9 mouse cellular contexts compared by ENCODE assay signal in the genomic region with DNA sequence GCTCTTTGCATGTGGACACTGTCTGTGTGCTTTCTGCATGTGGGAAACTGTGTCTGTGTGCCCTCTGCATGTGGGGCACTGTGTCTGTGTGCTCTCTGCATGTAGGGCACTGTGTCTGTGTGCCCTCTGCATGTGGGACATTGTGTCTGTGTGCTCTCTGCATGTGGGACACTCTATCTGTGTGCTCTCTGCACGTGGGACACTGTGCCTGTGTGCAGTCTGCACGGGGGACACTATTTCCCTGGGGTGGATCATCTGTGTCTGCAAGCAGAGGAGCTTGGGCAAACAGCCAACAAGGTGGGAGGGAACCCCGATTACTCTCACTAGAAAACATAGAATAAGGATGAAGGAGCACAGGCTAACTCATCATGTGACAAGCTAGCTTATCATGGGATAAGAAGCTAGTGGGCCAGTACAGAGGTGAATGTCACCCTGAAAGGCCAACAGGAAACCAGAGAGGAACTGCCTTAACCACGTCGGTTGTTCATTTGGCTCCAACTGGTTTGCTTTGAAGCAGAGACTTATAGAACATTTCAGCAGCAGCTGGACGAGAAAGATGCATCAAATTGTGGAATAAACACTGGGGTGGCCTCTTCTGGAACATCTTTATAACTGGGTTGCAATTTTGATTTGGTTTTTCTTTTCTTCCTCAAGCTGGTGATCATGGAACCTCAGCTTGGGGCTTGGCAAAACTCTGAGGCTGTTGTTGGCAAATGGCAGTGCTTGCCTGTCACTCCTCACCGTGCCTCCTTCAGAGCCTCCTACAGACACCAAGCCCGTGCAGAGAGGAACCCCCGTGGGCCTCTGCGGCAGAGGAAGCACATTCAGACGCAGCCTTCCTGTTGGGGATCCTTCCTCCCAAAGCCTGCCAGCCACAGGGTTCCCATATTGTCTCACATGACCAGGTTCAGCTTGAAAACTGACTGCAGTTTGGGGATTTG. TPM values are rescaled to one million over a fixed set of nuclear protein-coding genes. Genes with fewer than 3 reads are reported as not detected.
DNase-seq lines count a peak whose midpoint lies in the region; ATAC-seq and TF ChIP-seq lines count a peak whose summit lies in the region.
"Had no signal": no experiment of that assay in that cellular context is flagged by ENCODE, and none has a peak within 500 bp of the region (broad histone marks: within the 10 kb centered on the region; RNA-seq: fewer than 3 reads in every experiment).

No protein-coding gene starts in this region.

- H3K27me3 ChIP-seq in midbrain, embryonic 11.5 days (ENCODE audit: control insufficient read depth, insufficient read depth, low read length), result no peaks in the 10 kb centered on the region
- H3K27me3 ChIP-seq in midbrain, embryonic 15.5 days (replicated peaks), result no peaks in the 10 kb centered on the region
- H3K27me3 ChIP-seq in hindbrain, postnatal 0 days (ENCODE audit: insufficient read depth, low read length), result no peaks in the 10 kb centered on the region
- H3K27me3 ChIP-seq in lung, embryonic 16.5 days (ENCODE audit: control insufficient read depth, insufficient read depth, low read depth, low read length), result no peaks in the 10 kb centered on the region
- no peaks in the 10 kb centered on the region for H3K27me3 ChIP-seq in stomach, postnatal 0 days (ENCODE audit: control insufficient read depth, insufficient read depth, low read length)

- TF ChIP-seq EP300 in stomach, postnatal 0 days (optimal IDR thresholded peaks at IDR 0.05), result no peak

- no peak for TF ChIP-seq CTCF in hindbrain, postnatal 0 days (IDR thresholded peaks at IDR 0.05; ENCODE audit: low read depth)
- no peak for TF ChIP-seq CTCF in stomach, postnatal 0 days (IDR thresholded peaks at IDR 0.05; ENCODE audit: low read depth)

- H3K36me3 ChIP-seq in midbrain, embryonic 11.5 days (ENCODE audit: control insufficient read depth, insufficient read depth, low read length), result no peaks in the 10 kb centered on the region
- no peaks in the 10 kb centered on the region for H3K36me3 ChIP-seq in midbrain, embryonic 15.5 days (replicated peaks)
- no peaks in the 10 kb centered on the region for H3K36me3 ChIP-seq in hindbrain, postnatal 0 days (ENCODE audit: insufficient read depth, low read length)
- H3K36me3 ChIP-seq in lung, embryonic 16.5 days (ENCODE audit: control insufficient read depth, insufficient read depth, low read length), result no peaks in the 10 kb centered on the region
- no peaks in the 10 kb centered on the region for H3K36me3 ChIP-seq in stomach, postnatal 0 days (ENCODE audit: control insufficient read depth, insufficient read depth, low read length)

- no peak overlapping the region for H3K4me3 ChIP-seq in midbrain, embryonic 11.5 days (ENCODE audit: low read depth, low read length)
- H3K4me3 ChIP-seq in midbrain, embryonic 15.5 days, result no peak overlapping the region
- H3K4me3 ChIP-seq in hindbrain, postnatal 0 days (ENCODE audit: low read length), result no peak overlapping the region
- no peak overlapping the region for H3K4me3 ChIP-seq in lung, embryonic 16.5 days (ENCODE audit: low read length)
- no peak overlapping the region for H3K4me3 ChIP-seq in stomach, postnatal 0 days (ENCODE audit: low read depth, low read length)
- H3K4me3 ChIP-seq: erythroblast, embryonic 14.5 days had no signal

- no peak overlapping the region for H3K9ac ChIP-seq in midbrain, embryonic 11.5 days (ENCODE audit: low read length)
- no peak overlapping the region for H3K9ac ChIP-seq in midbrain, embryonic 15.5 days
- 0 out of 2 replicates have a peak overlapping the region, but pooled peaks have one; percentile 13 for H3K9ac ChIP-seq in hindbrain, postnatal 0 days (replicated peaks; ENCODE audit: low read length)
- H3K9ac ChIP-seq in lung, embryonic 16.5 days (ENCODE audit: low read length), result no peak overlapping the region
- H3K9ac ChIP-seq in stomach, postnatal 0 days (ENCODE audit: low read length), result no peak overlapping the region

- H3K27ac ChIP-seq in midbrain, embryonic 11.5 days (ENCODE audit: low read depth, low read length), result no peak overlapping the region; the same call in 1 of the 2 replicates
- no peak overlapping the region for H3K27ac ChIP-seq in midbrain, embryonic 15.5 days
- H3K27ac ChIP-seq in hindbrain, postnatal 0 days, result no peak overlapping the region
- peak overlapping the region; percentile 60; the same call in 1 of the 2 replicates for H3K27ac ChIP-seq in lung, embryonic 16.5 days (ENCODE audit: low read length)
- H3K27ac ChIP-seq in stomach, postnatal 0 days (replicated peaks), result peak overlapping the region; percentile 40

- peak; percentile 23 for DNase-seq in adrenal gland, adult 2 months
- DNase-seq in adrenal gland, adult 18-20 months (ENCODE audit: low spot score in 2 of 2), result no peak
- DNase-seq in midbrain, embryonic 11.5 days (ENCODE audit: low spot score, missing footprints), result peak; percentile 81
- no peak for DNase-seq in hindbrain, postnatal 0 days (ENCODE audit: low spot score)
- DNase-seq in stomach, postnatal 0 days (ENCODE audit: low spot score), result no peak
- DNase-seq in MN1 (ENCODE audit: low spot score), result no peak

- peaks cover 5% of the 10 kb centered on the region; the same call in 1 of the 2 replicates for H3K4me1 ChIP-seq in midbrain, embryonic 11.5 days (ENCODE audit: control insufficient read depth, insufficient read depth, low read length)
- H3K4me1 ChIP-seq in midbrain, embryonic 15.5 days, result peaks cover 7% of the 10 kb centered on the region
- H3K4me1 ChIP-seq in hindbrain, postnatal 0 days (ENCODE audit: insufficient read depth, low read length), result no peaks in the 10 kb centered on the region; the same call in 1 of the 2 replicates
- H3K4me1 ChIP-seq in lung, embryonic 16.5 days (replicated peaks; ENCODE audit: control insufficient read depth, insufficient read depth, low read length), result peaks cover 10% of the 10 kb centered on the region; the same call in 1 of the 2 replicates
- no peaks in the 10 kb centered on the region; the same call in 1 of the 2 replicates for H3K4me1 ChIP-seq in stomach, postnatal 0 days (replicated peaks; ENCODE audit: control insufficient read depth, insufficient read depth)

- WGBS in midbrain, embryonic 11.5 days, result 53% methylated on average over 11 of the region's 11 CpGs
- WGBS in midbrain, embryonic 15.5 days, result 39% methylated on average over 11 of the region's 11 CpGs
- 28% methylated on average over 11 of the region's 11 CpGs for WGBS in hindbrain, postnatal 0 days
- 24% methylated on average over 11 of the region's 11 CpGs for WGBS in lung, embryonic 16.5 days
- WGBS in stomach, postnatal 0 days, result 35% methylated on average over 11 of the region's 11 CpGs

- no peaks in the 10 kb centered on the region for H3K9me3 ChIP-seq in midbrain, embryonic 11.5 days (ENCODE audit: control insufficient read depth, low read length)
- no peaks in the 10 kb centered on the region for H3K9me3 ChIP-seq in midbrain, embryonic 15.5 days
- H3K9me3 ChIP-seq in hindbrain, postnatal 0 days (ENCODE audit: low read length), result no peaks in the 10 kb centered on the region
- H3K9me3 ChIP-seq in lung, embryonic 16.5 days (ENCODE audit: control insufficient read depth, low read length), result no peaks in the 10 kb centered on the region
- no peaks in the 10 kb centered on the region for H3K9me3 ChIP-seq in stomach, postnatal 0 days (ENCODE audit: control insufficient read depth, low read length)

- H3K4me2 ChIP-seq in midbrain, embryonic 11.5 days, result no peak overlapping the region
- H3K4me2 ChIP-seq in midbrain, embryonic 15.5 days, result no peak overlapping the region
- no peak overlapping the region for H3K4me2 ChIP-seq in hindbrain, postnatal 0 days (ENCODE audit: low read depth, low read length)
- H3K4me2 ChIP-seq in lung, embryonic 16.5 days (ENCODE audit: low read depth, low read length), result no peak overlapping the region
- H3K4me2 ChIP-seq in stomach, postnatal 0 days (replicated peaks; ENCODE audit: low read depth), result no peak overlapping the region

- no peak for ATAC-seq in midbrain, embryonic 11.5 days (ENCODE audit: low FRiP score)
- no peak; the same call in 1 of the 2 replicates for ATAC-seq in midbrain, embryonic 15.5 days (replicated peaks)
- peak; percentile 35; the same call in 1 of the 2 replicates for ATAC-seq in hindbrain, postnatal 0 days
- peak; percentile 75 for ATAC-seq in lung, embryonic 16.5 days (ENCODE audit: low read depth)
- no peak for ATAC-seq in stomach, postnatal 0 days (ENCODE audit: low FRiP score, low TSS enrichment)

RNA-seq across cellular contexts. Expression of a gene that starts 20.9 kb away (rescaled TPM):
- 1 to 10 TPM; 4.4 to 5.0 TPM for total RNA-seq in adrenal gland, adult 2 months (2021)
- 1.2 and 1.5 TPM in 2 replicates for polyA plus RNA-seq in adrenal gland, adult 2 months (2012; rRNA removed)
- total RNA-seq in adrenal gland, adult 18-20 months (2021), result 1 to 10 TPM; 5.6 to 7.7 TPM
- 6.1 and 7.5 TPM in 2 replicates for polyA plus RNA-seq in midbrain, embryonic 11.5 days (2014; fragmentation: Nextera tagmentation; extraction: Ambion mirVana)
- 9.7 and 13.3 TPM in 2 replicates for polyA plus RNA-seq in midbrain, embryonic 15.5 days (2015; fragmentation: Nextera tagmentation; extraction: Ambion mirVana)
- 5.5 and 11.0 TPM in 2 replicates for total RNA-seq in hindbrain, postnatal 0 days (2014; rRNA removed)
- 13.1 and 18.4 TPM in 2 replicates for polyA plus RNA-seq in hindbrain, postnatal 0 days (2015; fragmentation: Nextera tagmentation; extraction: Ambion mirVana)
- 27.5 and 34.8 TPM in 2 replicates for polyA plus RNA-seq in lung, embryonic 16.5 days (2015; fragmentation: Nextera tagmentation; extraction: Ambion mirVana)
- 14.6 and 15.2 TPM in 2 replicates for polyA plus RNA-seq in stomach, postnatal 0 days (2015; fragmentation: Nextera tagmentation; extraction: Ambion mirVana)

Comparison
In these comparisons a context has a peak if more than half of its experiments do, and no peak if none do; other contexts are left out.
1. DNase-seq: peak in adrenal gland, adult 2 months (single experiment) and midbrain, embryonic 11.5 days (single experiment); none in adrenal gland, adult 18-20 months (0 of 2), hindbrain, postnatal 0 days (single experiment), stomach, postnatal 0 days (single experiment) and MN1 (single experiment).
2. ATAC-seq: peak in hindbrain, postnatal 0 days (single experiment) and lung, embryonic 16.5 days (single experiment); none in midbrain, embryonic 11.5 days (single experiment), midbrain, embryonic 15.5 days (single experiment) and stomach, postnatal 0 days (single experiment).
3. H3K27ac ChIP-seq: peak in lung, embryonic 16.5 days (single experiment) and stomach, postnatal 0 days (single experiment); none in midbrain, embryonic 11.5 days (single experiment), midbrain, embryonic 15.5 days (single experiment) and hindbrain, postnatal 0 days (single experiment).